Mouse (Mus musculus): ENCODE results near the gene Olfr884.

- 0 out of 2 replicates have a peak, but pooled peaks have one; percentile 7 for TF ChIP-seq CTCF (IDR thresholded peaks at IDR 0.05; ENCODE audit: low read depth)
- no peak for TF ChIP-seq EP300 (IDR thresholded peaks at IDR 0.05; ENCODE audit: low read depth)
Observed at GRCm38 (mm10) chr9:37998581-37999204, 47.7 kb upstream of the Olfr884 start.

Measured in liver, postnatal 0 days (tissue).